Mouse (Mus musculus) splenic B cell, adult 2 months (primary cell): ENCODE data around the gene Aig1.
A peak's percentile ranks its signal among the peaks of the same experiment; 100 is the strongest.

Experiments
- DNase-seq: peaks from one replicate; pipeline ENCODE4 v3.0.0-alpha.2; 2011; ENCODE audit warnings: low read depth, low spot score
- H3K27me3 ChIP-seq: 2 replicates; pipeline ENCODE4 v1.6.1; 2012; ENCODE audit warnings: mild to moderate bottlenecking, low read length, moderate library complexity, mixed read lengths; ENCODE audit not compliant: control insufficient read depth, poor library complexity, insufficient read depth, severe bottlenecking
- H3K36me3 ChIP-seq: 2 replicates; pipeline ENCODE4 v1.6.1; 2012; ENCODE audit warnings: mild to moderate bottlenecking, low read length, moderate library complexity, mixed read lengths; ENCODE audit not compliant: control insufficient read depth, poor library complexity, insufficient read depth, severe bottlenecking

The Aig1 gene

DNA sequence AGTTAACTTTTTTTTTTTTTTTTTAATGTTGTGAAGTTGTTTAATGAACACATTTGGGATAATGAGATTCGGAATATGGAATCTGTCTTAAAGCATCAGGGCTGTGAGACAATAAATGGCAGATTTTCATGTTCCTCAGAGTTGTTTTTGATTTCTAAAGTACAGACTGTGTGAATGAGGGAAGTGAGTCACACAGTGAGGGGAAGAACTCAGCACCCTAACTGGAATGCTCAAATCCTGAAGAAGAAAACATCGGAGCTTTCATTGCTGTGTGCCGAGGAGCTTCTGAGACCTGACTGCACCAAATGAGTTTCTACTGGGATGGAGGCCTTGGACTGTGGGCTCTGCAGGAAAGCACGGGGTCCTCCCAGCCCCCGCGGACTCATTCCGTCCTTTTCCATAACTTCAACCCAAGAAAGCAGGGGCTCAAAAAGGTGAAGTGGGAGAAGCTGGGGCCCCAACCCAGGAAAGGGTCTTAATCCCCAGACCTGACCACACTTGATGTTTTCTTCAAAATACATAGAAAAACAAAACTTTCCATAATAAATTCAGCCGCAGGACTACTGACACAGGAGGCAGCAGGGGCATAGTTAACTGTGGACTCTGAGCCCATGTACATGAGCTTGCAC lies 181.5 kb downstream of the Aig1 start:
- no peak for DNase-seq
- H3K36me3 ChIP-seq: no peaks in the 10 kb centered on the region
- no peaks in the 10 kb centered on the region for H3K27me3 ChIP-seq

DNA sequence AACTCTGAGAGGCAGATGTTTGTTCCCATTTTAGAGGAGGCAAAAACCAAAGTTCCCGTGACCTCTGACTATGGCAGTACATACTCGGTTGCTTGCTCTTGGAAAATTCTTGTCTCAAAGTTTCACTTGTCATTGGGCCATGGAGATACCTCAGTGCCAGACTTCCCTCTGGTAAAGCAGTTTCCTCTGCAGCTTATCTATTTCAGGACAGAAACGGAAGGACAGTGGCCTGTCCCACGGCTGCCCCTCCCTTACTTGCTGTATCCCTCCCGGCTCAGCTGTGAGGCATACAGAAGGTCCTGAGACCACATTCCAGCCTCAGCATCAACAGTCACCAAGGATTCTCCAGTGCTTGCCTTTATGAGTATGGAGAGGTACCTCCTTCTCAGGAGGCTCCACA lies 182.7 kb downstream of the Aig1 start:
- no peak for DNase-seq
- Histone ChIP-seq H3K36me3 (no peaks in the 10 kb centered on the region), H3K27me3 (no peaks in the 10 kb centered on the region)

DNA sequence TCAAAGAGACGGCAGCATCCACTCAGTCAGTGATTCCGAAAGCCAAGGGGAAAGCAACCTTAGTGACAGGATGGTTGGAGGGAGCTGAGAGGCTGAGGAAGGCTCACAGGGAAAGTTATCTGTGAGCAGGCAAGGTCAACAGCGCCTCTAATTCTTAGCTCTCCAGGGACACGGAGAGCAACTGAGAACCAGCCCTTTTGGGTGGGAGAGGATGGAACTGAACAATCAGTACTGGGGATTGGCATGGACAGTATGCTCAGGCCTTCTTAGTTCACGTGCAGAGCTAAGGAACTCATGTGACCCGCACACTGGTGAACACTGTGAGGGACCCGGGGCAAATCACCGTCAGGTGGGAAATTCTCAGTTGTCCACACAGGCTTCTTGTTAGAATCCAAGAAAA lies 183.4 kb downstream of the Aig1 start:
- Histone ChIP-seq H3K36me3 (no peaks in the 10 kb centered on the region), H3K27me3 (no peaks in the 10 kb centered on the region)
- no peak for DNase-seq

DNA sequence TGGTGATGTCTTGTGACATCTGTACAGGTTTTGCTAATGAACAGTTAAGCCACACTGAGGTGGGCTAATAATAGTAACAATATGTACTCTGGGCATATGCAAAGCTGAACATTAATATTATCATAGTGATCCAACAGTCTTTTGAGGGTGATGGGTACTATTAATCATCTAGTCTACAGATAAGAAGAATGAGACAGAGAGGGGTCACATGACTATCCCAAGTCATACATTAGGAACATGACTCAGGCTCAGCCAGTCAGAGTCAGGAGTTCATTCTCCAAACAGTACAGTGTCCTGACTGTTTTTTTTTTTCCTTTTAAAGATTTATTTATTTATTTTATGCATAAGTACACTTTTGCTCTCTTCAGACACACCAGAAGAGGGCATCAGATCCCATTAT lies 184.3 kb downstream of the Aig1 start:
- Histone ChIP-seq H3K27me3 (no peaks in the 10 kb centered on the region), H3K36me3 (no peaks in the 10 kb centered on the region)
- DNase-seq: no peak

DNA sequence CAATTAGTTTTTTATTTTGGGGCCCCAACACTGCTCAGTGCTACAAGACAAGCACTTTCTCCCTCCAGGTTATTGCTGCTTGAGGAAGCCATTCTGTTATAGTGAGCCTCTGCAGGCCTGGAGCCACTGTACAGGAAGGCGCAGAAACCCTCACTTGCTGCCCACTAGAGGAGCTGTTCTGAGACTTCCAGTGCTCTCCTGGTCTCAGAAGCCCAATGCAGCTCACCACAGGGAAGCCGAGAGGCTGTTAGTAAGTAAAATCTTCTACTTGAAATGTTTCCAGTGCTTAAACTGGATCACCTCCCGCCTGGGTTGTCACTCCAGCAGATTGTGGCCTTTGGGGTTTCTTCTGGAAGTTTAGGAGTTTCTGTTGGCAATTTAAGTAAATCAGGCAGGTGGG lies 186.2 kb downstream of the Aig1 start:
- Histone ChIP-seq H3K27me3 (no peaks in the 10 kb centered on the region), H3K36me3 (no peaks in the 10 kb centered on the region)
- peak; percentile 11 for DNase-seq

DNA sequence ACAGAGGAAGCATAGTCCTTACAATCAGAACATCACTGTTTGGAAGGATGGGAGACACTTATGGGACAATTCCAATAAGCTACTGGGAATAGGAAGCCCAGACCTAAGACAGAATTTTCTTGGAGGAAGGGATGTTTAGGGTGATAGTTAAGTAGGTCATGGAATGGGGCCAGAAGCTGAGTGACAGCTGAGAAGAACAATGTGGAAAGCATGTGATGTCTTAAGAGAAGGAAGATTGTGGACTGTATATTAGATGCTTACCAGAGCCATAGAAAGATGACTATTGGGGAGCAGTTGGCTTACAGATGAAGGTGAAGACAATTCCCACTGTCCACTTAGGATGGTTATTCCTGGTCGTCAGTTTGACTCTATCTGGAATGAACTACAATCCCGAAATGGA lies 191.3 kb downstream of the Aig1 start:
- no peak for DNase-seq
- no peaks in the 10 kb centered on the region for H3K36me3 ChIP-seq
- H3K27me3 ChIP-seq: no peaks in the 10 kb centered on the region

DNA sequence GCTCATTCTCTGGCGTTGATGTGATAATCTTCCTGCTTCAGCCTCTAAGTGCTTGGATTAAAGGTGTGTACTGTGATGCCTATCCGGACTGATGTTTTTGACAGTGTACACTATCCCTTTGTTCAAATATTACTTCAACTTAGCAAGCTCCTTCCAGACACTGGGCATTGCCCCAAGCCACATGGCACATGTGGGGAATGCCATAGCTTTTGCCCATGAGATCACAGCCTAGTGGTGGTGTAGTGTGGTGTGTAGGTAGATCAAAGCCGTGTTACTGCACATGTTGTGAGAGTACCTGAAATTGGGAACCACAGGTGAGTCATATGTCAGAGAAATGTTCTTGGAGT lies 193.8 kb downstream of the Aig1 start:
- Histone ChIP-seq H3K36me3 (no peaks in the 10 kb centered on the region), H3K27me3 (no peaks in the 10 kb centered on the region)
- no peak for DNase-seq

DNA sequence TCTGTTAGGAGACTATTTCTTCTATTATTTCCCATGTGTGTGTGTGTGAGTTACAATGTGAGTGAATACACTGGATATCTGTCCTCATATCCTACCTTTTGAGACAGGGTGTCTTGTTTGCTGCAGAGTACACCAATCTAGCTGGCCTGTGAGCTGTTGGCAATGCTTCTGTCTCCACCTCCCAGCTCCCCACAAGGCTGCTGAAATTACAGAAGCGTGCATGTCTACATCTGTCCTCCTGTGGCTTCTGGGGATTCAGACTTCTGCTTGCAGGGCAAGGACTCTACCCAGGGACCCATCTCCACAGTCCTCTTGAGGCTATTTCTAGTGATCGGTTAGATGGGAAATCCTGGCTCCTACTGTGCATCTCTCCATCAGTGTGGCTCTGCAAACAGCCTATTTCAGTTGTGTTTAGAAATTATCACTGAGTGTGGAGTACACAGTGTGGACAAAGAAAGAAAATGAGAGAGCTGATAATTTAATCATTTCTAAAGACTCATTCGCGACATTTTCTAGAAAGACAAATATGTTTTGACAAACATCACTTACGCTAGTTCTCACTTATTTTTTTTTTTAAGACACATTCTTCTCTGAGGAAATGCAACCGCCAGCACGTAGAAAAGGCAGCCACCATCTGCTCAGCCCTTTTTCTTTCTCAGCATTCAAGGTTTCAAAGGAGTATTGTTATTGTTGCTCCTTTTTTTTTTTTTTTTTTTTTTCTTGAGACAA lies 194.3 kb downstream of the Aig1 start:
- no peaks in the 10 kb centered on the region for H3K36me3 ChIP-seq
- no peaks in the 10 kb centered on the region for H3K27me3 ChIP-seq
- no peak for DNase-seq

DNA sequence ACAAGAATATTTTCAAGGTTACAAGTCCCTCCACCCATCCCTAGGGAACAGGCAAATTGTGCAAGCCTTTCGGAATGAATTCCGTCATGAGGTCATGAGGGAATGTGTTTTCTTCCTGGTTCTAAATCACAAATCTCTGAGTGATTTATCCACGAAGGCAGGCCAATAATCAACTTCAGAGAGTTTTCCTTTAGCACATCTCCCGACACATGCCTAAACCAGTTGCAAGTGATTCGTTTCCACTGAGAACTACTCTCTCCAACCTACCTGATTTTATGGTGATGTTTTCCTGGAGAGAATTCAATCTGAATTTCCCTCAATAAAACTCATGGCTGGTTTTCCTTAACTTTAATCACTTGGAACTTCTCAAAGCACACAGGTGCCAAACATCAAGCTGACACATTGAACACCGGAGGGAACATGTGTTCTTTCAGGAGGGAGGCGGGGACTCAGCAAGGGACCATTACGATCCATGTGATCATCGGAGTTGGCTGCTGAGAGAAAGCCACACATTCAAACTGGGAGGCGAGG lies 201.5 kb downstream of the Aig1 start:
- no peak for DNase-seq
- Histone ChIP-seq H3K36me3 (no peaks in the 10 kb centered on the region), H3K27me3 (no peaks in the 10 kb centered on the region)

DNA sequence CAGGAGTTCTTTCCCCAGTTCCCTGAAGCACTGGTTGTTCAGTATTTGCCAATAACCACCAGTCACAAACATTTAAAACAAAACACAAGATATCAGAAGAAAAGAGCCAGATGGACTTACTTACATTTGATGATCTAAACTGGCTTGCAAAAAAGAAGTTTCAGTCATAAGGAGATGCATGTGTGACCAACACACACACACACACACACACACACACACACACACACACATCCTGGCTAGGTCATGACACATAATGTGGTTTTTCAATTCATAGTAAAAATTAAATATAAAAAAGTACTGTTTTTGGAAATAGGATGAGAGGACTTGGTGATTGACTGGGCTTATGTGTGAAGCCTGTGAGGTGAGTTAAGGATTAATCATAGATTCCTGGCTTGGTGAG lies 205.3 kb downstream of the Aig1 start:
- no peaks in the 10 kb centered on the region for H3K27me3 ChIP-seq
- H3K36me3 ChIP-seq: no peaks in the 10 kb centered on the region
- DNase-seq: no peak

DNA sequence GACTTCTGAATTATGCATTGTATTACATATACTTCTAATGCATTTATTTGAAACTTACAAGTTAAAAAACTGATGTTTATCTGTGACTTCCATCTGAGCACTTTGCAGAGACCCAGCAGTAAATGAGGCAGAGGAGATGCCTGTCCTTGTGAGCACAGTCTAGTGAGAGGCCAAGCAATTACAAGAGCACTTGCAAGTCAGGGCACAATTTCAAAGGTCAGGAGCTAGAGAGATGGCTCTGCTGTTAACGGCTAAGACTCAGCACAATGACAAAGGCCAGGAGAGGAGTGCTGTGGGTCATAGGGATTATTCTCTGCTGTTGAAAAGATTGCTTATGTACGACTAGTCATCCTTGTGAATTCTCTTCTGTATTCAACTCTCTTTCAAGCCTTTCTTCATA lies 209.0 kb downstream of the Aig1 start:
- no peaks in the 10 kb centered on the region for H3K27me3 ChIP-seq
- no peak for DNase-seq
- no peaks in the 10 kb centered on the region for H3K36me3 ChIP-seq

DNA sequence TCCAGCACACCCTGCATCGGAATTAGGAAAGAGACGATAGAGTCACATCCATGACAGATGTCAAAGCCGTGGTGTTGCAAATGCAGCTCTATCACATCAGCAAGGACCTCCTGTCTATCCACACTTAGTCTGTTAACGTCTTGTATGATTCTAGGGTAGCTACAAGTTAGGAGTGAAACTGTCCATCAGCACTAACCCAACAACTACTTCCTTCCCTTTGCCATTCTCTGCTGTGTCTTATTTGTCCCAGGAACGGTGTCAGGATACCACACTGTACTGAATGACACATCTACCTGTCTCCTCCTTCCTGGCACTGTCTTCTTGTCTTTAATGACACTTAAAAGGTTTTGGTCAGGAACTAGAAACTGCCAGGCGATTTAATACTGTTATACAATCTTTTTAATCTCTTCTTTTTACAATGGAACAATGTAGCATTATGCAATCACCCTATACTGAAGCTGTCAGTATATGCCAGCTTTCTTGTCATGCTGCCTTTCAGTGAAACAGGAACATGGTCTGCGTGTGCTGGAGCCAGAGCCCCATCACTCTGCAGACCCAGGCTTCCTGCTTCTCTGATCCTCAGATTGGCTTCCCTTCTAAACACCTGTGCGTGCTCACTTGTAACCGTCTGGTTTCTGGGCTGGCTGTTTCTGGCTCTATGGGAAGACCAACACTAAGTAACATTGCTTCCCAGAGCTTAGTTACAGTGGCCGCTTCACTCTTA lies 214.9 kb downstream of the Aig1 start:
- DNase-seq: no peak
- H3K36me3 ChIP-seq: no peaks in the 10 kb centered on the region; the same call in 1 of the 2 replicates
- H3K27me3 ChIP-seq: no peaks in the 10 kb centered on the region

DNA sequence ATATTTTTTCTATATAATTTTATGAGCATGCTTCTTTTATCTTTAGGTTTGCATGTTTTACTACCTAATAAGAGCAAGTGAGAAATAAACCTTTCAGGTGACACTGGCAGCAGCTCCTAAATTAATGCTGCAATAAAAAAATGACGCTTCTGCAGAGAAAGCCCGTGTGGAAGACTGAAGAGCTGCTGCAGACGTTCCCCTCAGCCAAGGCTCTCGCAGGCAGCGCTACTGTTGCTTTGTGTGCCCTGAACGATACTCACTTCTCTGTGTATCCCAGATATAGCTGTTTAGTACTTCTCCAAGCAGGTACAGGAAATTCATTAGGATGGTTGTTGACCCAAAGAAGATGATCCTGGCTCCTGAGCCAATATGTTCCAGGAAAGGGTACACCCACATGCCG lies 215.5 kb downstream of the Aig1 start:
- Histone ChIP-seq H3K36me3 (no peaks in the 10 kb centered on the region; the same call in 1 of the 2 replicates), H3K27me3 (no peaks in the 10 kb centered on the region)
- DNase-seq: no peak

DNA sequence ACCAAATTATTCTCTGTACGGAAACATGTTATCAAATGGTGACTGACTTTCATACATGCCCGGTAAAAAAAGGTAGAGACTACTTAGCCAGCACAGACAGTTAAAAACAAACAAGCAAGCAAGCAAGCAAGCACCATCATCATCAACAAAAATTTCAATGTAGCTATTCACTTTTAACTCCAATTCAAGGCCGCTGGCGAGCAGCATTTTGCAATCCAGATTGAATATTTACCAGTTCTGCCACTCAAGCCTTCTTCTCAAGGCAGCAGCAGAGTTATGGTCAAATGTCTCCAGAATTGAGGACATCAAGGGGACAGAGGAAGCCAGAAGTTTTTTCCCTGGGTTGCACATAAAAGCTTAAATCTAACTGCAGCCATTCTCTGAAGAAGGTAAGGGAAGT lies 216.7 kb downstream of the Aig1 start:
- no peak for DNase-seq
- H3K36me3 ChIP-seq: no peaks in the 10 kb centered on the region; the same call in 1 of the 2 replicates
- H3K27me3 ChIP-seq: no peaks in the 10 kb centered on the region

DNA sequence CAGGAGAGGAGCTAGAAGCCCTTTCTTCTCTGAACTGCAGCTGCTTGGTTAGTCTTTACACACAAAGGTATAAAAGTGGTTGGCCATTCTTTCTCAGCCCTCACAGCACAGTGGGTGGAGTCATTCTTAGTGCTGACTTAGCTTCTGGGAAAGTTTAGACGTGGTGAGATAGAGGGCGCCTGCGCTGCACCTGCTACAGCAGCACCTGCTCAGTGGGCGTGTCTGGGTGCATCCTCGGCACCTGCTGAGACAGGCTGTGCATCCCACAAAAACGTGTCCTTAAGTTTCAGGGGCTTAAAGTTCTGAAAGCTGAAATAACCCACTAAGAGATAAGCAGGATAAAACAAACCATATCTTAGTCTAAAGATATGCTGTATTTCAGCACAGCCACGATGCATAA lies 227.0 kb downstream of the Aig1 start:
- peak; percentile 28 for DNase-seq
- Histone ChIP-seq H3K27me3 (no peaks in the 10 kb centered on the region), H3K36me3 (no peaks in the 10 kb centered on the region)
